Comparison of ENCODE assay signal across 20 mouse cellular contexts in the genomic region with DNA sequence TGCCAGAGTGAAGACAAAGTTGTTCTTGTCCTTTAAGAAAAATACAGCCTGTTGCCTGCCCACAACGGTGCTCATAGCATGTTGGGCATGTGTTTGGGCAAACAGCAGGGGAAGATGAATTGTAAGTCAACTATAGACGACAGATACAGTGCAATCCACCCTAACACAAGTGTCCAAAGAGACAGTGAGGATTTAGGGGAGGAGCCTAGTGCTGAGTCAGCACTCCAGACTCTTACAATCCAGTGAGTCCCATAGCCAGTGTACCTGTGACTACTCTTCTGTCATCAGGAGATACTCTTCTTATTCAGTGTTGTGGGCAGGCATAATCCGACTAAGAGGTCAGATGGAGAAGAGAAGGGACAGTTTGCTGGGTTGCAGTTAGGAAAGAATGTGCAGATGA. TPM values are rescaled to one million over a fixed set of nuclear protein-coding genes. Genes with fewer than 3 reads are reported as not detected.
"Had no signal": no experiment of that assay in that cellular context is flagged by ENCODE, and none has a peak within 500 bp of the region (broad histone marks: within the 10 kb centered on the region; RNA-seq: fewer than 3 reads in every experiment).

No protein-coding gene starts in this region.

- H3K4me3 ChIP-seq: lung, embryonic 15.5 days; megakaryocyte, embryonic 14.5 days; midbrain, embryonic 12.5 days; midbrain, embryonic 15.5 days; neural tube, embryonic 12.5 days; stomach, embryonic 15.5 days had no signal

- H3K9me3 ChIP-seq: lung, embryonic 15.5 days; midbrain, embryonic 15.5 days; neural tube, embryonic 12.5 days; stomach, embryonic 15.5 days had no signal

- H3K36me3 ChIP-seq: lung, embryonic 15.5 days; midbrain, embryonic 12.5 days; midbrain, embryonic 15.5 days; neural tube, embryonic 12.5 days; stomach, embryonic 15.5 days had no signal

- ATAC-seq: liver, postnatal 0 days; lung, postnatal 0 days; midbrain, embryonic 15.5 days had no signal

- H3K4me2 ChIP-seq: lung, embryonic 15.5 days; midbrain, embryonic 12.5 days; midbrain, embryonic 15.5 days; neural tube, embryonic 12.5 days; stomach, embryonic 15.5 days had no signal

- H3K9ac ChIP-seq: liver, postnatal 0 days; lung, embryonic 15.5 days; midbrain, embryonic 12.5 days; midbrain, embryonic 15.5 days; neural tube, embryonic 12.5 days; stomach, embryonic 15.5 days had no signal

- DNase-seq: liver, postnatal 0 days; lung, adult 2 months; lung, postnatal 14 days; lung, postnatal 36 days; right cerebral cortex, postnatal 14 days; thymus, adult 2 months; thymus, postnatal 25 days; thymus, postnatal 4 days had no signal

- H3K27ac ChIP-seq: lung, embryonic 15.5 days; macrophage; midbrain, embryonic 12.5 days; midbrain, embryonic 15.5 days; neural tube, embryonic 12.5 days; stomach, embryonic 15.5 days; stomach, postnatal 0 days had no signal

RNA-seq across cellular contexts. Expression of a gene that starts 8.0 kb away (rescaled TPM):
- total RNA-seq: megakaryocyte progenitor cell, adult 5-6 weeks; monocyte, adult 5-6 weeks; neutrophil, adult 5-6 weeks had no signal
- polyA plus RNA-seq: liver, postnatal 0 days; lung, adult 2 months; lung, embryonic 15.5 days; lung, postnatal 0 days; macrophage had no signal
